Mouse (Mus musculus): Measurements from ENCODE around the gene Spock1.

Spock1 gene

GRCm38 (mm10) chr13:57585131-57585530 lies 323.0 kb downstream of the Spock1 start:
- no peak for DNase-seq

GRCm38 (mm10) chr13:57582314-57582976 lies 325.7 kb downstream of the Spock1 start:
- DNase-seq: no peak

- no peak for DNase-seq
Measured at GRCm38 (mm10) chr13:57577541-57578244, 330.4 kb downstream of the Spock1 start.

- DNase-seq: no peak
Measured at GRCm38 (mm10) chr13:57573501-57573900, 334.6 kb downstream of the Spock1 start.

- no peak for DNase-seq
Measured at GRCm38 (mm10) chr13:57568404-57568803, 339.7 kb downstream of the Spock1 start.

GRCm38 (mm10) chr13:57555186-57555585 lies 352.9 kb downstream of the Spock1 start:
- no peak for DNase-seq

GRCm38 (mm10) chr13:57549743-57550142 lies 358.4 kb downstream of the Spock1 start:
- peak; percentile 40 for DNase-seq

- no peak for DNase-seq
Measured at GRCm38 (mm10) chr13:57536988-57537547, 371.1 kb downstream of the Spock1 start.

- no peak for DNase-seq
Measured at GRCm38 (mm10) chr13:57534325-57534724, 373.8 kb downstream of the Spock1 start.

- no peak for DNase-seq
Measured at GRCm38 (mm10) chr13:57525946-57526345, 382.2 kb downstream of the Spock1 start.

GRCm38 (mm10) chr13:57524546-57524945 lies 383.6 kb downstream of the Spock1 start:
- no peak for DNase-seq

GRCm38 (mm10) chr13:57523366-57523765 lies 384.8 kb downstream of the Spock1 start:
- DNase-seq: no peak

- no peak for DNase-seq
Measured at GRCm38 (mm10) chr13:57522319-57522718, 385.8 kb downstream of the Spock1 start.

- peak; percentile 42 for DNase-seq
Measured at GRCm38 (mm10) chr13:57521152-57521551, 387.0 kb downstream of the Spock1 start.

GRCm38 (mm10) chr13:57519790-57520189 lies 388.3 kb downstream of the Spock1 start:
- no peak for DNase-seq

- no peak for DNase-seq
Measured at GRCm38 (mm10) chr13:57515737-57516136, 392.4 kb downstream of the Spock1 start.

GRCm38 (mm10) chr13:57501552-57501951 lies 406.6 kb downstream of the Spock1 start:
- DNase-seq: no peak

GRCm38 (mm10) chr13:57496778-57497177 lies 411.4 kb downstream of the Spock1 start:
- no peak for DNase-seq

- DNase-seq: no peak
Measured at GRCm38 (mm10) chr13:57494838-57495237, 413.3 kb downstream of the Spock1 start.

- no peak for DNase-seq
Measured at GRCm38 (mm10) chr13:57488926-57489325, 419.2 kb downstream of the Spock1 start.

- DNase-seq: no peak
Measured at GRCm38 (mm10) chr13:57484426-57485168, 423.5 kb downstream of the Spock1 start.

- DNase-seq: peak; percentile 54
Measured at GRCm38 (mm10) chr13:57476700-57477099, 431.4 kb downstream of the Spock1 start.

GRCm38 (mm10) chr13:57474068-57474467 lies 434.1 kb downstream of the Spock1 start:
- DNase-seq: peak; percentile 11

All from kidney, postnatal 10 days (tissue).